Comparison of ENCODE assay signal across 8 mouse cellular contexts in the genomic region with DNA sequence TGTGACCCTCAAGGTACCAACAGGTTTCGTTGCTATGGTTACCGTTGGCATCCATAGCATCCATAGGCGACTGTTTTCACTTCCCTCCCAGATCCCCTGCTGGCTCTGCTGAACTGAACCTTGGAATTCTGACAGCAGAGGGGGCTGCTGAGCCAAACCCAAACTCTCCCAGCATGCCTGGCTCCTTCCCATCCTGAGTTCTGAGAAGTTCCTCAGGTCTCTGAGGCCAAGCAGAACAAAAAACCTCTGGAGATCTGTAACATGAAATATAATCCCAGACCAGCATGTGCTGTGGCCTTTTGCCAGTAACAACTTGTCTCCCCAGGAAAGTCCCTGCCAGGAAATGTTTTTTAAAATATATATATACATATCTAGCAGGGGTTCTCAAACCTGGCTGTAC. TPM values are rescaled to one million over a fixed set of nuclear protein-coding genes. Genes with fewer than 3 reads are reported as not detected.
DNase-seq lines count a peak whose midpoint lies in the region; ATAC-seq and TF ChIP-seq lines count a peak whose summit lies in the region.
"Had no signal": no experiment of that assay in that cellular context is flagged by ENCODE, and none has a peak within 500 bp of the region (broad histone marks: within the 10 kb centered on the region; RNA-seq: fewer than 3 reads in every experiment).

No protein-coding gene starts in this region.

- H3K36me3 ChIP-seq in forebrain, postnatal 0 days (ENCODE audit: insufficient read depth) = no peaks in the 10 kb centered on the region
- H3K36me3 ChIP-seq: neural tube, embryonic 13.5 days had no signal

- WGBS in forebrain, postnatal 0 days = 11% methylated on average over 3 of the region's 3 CpGs

- H3K4me1 ChIP-seq in forebrain, postnatal 0 days (ENCODE audit: insufficient read depth) = no peaks in the 10 kb centered on the region

- no peaks in the 10 kb centered on the region for H3K9me3 ChIP-seq in forebrain, postnatal 0 days (ENCODE audit: low read length)
- H3K9me3 ChIP-seq: neural tube, embryonic 13.5 days had no signal

- TF ChIP-seq CTCF in forebrain, postnatal 0 days (IDR thresholded peaks at IDR 0.05; ENCODE audit: low read depth) = peak; percentile 58
- TF ChIP-seq CTCF in left cerebral cortex, adult 2 months (IDR thresholded peaks at IDR 0.05) = peak; percentile 73

- H3K27me3 ChIP-seq in forebrain, postnatal 0 days (ENCODE audit: insufficient read depth, low read length) = peaks cover 7% of the 10 kb centered on the region
- H3K27me3 ChIP-seq: neural tube, embryonic 13.5 days had no signal

- H3K27ac ChIP-seq in forebrain, postnatal 0 days (ENCODE audit: low read depth, low read length) = no peak overlapping the region
- no peak overlapping the region for H3K27ac ChIP-seq in left cerebral cortex, adult 2 months
- H3K27ac ChIP-seq: neural tube, embryonic 13.5 days had no signal

- intact Hi-C loops in left cerebral cortex, adult 2 months (cut with DNase I) = no loop called here

- peak; percentile 89 for DNase-seq in ES-CJ7 (ENCODE audit: low read depth, low spot score)
- DNase-seq in adrenal gland, adult 8-10 months = peak; percentile 35
- DNase-seq in forebrain, postnatal 0 days = peak; percentile 35
- peak; percentile 63 for DNase-seq in hindlimb bud, embryonic 11.5 days (ENCODE audit: extremely low spot score, low read depth, low spot score)
- peak; percentile 33 to 51 for DNase-seq in left cerebral cortex, adult 2 months (ENCODE audit: extremely low spot score in 1 of 2, low spot score in 2 of 2)
- DNase-seq in spleen, postnatal 4 days (ENCODE audit: low spot score in 2 of 2) = peak; percentile 73 to 86

- no peak overlapping the region for H3K4me3 ChIP-seq in forebrain, postnatal 0 days (ENCODE audit: low read depth, low read length)
- H3K4me3 ChIP-seq in left cerebral cortex, adult 2 months = no peak overlapping the region
- H3K4me3 ChIP-seq: neural tube, embryonic 13.5 days had no signal

- H3K4me2 ChIP-seq in forebrain, postnatal 0 days (ENCODE audit: low read depth) = no peak overlapping the region
- H3K4me2 ChIP-seq: neural tube, embryonic 13.5 days had no signal

- no peak for ATAC-seq in forebrain, postnatal 0 days
- peak; percentile 91 for ATAC-seq in megakaryocyte, adult 5-6 weeks (ENCODE audit: poor library complexity, severe bottlenecking)

- no peak overlapping the region for H3K9ac ChIP-seq in forebrain, postnatal 0 days
- H3K9ac ChIP-seq: neural tube, embryonic 13.5 days had no signal

RNA-seq across cellular contexts. Expression of a gene that starts 56.1 kb away (rescaled TPM):
- total RNA-seq in adrenal gland, adult 8-10 months (2022) = 10 to 100 TPM; 63.4 to 94.6 (median 74.8) TPM
- 24.7 and 32.8 TPM in 2 replicates for total RNA-seq in forebrain, postnatal 0 days (2014; rRNA removed)
- 19.4 and 28.8 TPM in 2 replicates for polyA plus RNA-seq in forebrain, postnatal 0 days (2015; fragmentation: Nextera tagmentation; extraction: Ambion mirVana)
- 10 to 100 TPM; 52.5 to 53.4 TPM for total RNA-seq in left cerebral cortex, adult 2 months (2021)
- total RNA-seq in megakaryocyte, adult 5-6 weeks (2015) = 146 and 147 TPM in 2 replicates
- 172 and 194 TPM in 2 replicates for total RNA-seq in megakaryocyte, adult 5-6 weeks (2017)

Comparison
In these comparisons a context has a peak if more than half of its experiments do, and no peak if none do; other contexts are left out.
1. DNase-seq: peak in every context shown above with its lines; median percentile 89 in ES-CJ7; 80 in spleen, postnatal 4 days; 63 in hindlimb bud, embryonic 11.5 days; 42 in left cerebral cortex, adult 2 months; 35 in adrenal gland, adult 8-10 months; 35 in forebrain, postnatal 0 days.